Mouse (Mus musculus) kidney, adult 2 months (tissue): Measurements from ENCODE around the gene Asb8. TPM values are rescaled to one million over a fixed set of nuclear protein-coding genes. Genes with fewer than 3 reads are reported as not detected.

Source experiments
- DNase-seq: peaks from one replicate; pipeline ENCODE4 v3.0.0; 2021
- H3K27ac ChIP-seq: fragments of 200-500 bp; 2 replicates; pipeline ENCODE4 v1.5.1; 2012; ENCODE audit warnings: low read depth, low read length, control low read depth, inconsistent platforms; ENCODE audit not compliant: insufficient read depth
- H3K27me3 ChIP-seq: fragments of 200-500 bp; replicated peaks from 2 replicates; pipeline ENCODE4 v1.6.1; 2012; ENCODE audit warnings: mild to moderate bottlenecking, moderate library complexity, low read length, inconsistent platforms; ENCODE audit not compliant: control insufficient read depth, insufficient read depth
- H3K36me3 ChIP-seq: fragments of 200-500 bp; 2 replicates; pipeline ENCODE4 v1.6.1; 2012; ENCODE audit warnings: mild to moderate bottlenecking, moderate library complexity, low read length, inconsistent platforms; ENCODE audit not compliant: control insufficient read depth, insufficient read depth
- H3K4me1 ChIP-seq: fragments of 200-500 bp; 2 replicates; pipeline ENCODE4 v1.6.1; 2011; ENCODE audit warnings: low read length; ENCODE audit not compliant: control insufficient read depth, insufficient read depth
- H3K4me3 ChIP-seq: fragments of 200-500 bp; 2 replicates; pipeline ENCODE4 v1.5.1; 2011; ENCODE audit warnings: mild to moderate bottlenecking, low read depth, low read length, control low read depth; ENCODE audit not compliant: insufficient read depth
- CTCF ChIP-seq: fragments of 200-500 bp; conservative IDR thresholded peaks from 2 replicates; pipeline ENCODE4 v1.5.1; 2011; ENCODE audit warnings: low read depth, mild to moderate bottlenecking, control low read depth, low read length, moderate library complexity, mixed read lengths; ENCODE audit not compliant: insufficient read depth, insufficient read length
- POLR2A ChIP-seq: fragments of 200-500 bp; IDR thresholded peaks from one replicate; pipeline ENCODE4 v1.6.1; 2011; ENCODE audit warnings: low read depth, low read length, control low read depth
- WGBS: fragments of 180-500 bp; shearing (Covaris S2); methylation state at CpG from one replicate; pipeline ENCODE4 v1.1.7; 2018; 5-methylcytosine and 5-hydroxymethylcytosine counted together
- polyA plus RNA-seq: library from polyadenylated mRNA; depleted of rRNA; stranded (reverse); fragments of >200 nt; gene quantifications from 2 replicates; pipeline ENCODE4 v1.2.3, GENCODE M21; 2012

The Asb8 gene
- polyA plus RNA-seq, 1 experiment = 46.8 TPM

DNA sequence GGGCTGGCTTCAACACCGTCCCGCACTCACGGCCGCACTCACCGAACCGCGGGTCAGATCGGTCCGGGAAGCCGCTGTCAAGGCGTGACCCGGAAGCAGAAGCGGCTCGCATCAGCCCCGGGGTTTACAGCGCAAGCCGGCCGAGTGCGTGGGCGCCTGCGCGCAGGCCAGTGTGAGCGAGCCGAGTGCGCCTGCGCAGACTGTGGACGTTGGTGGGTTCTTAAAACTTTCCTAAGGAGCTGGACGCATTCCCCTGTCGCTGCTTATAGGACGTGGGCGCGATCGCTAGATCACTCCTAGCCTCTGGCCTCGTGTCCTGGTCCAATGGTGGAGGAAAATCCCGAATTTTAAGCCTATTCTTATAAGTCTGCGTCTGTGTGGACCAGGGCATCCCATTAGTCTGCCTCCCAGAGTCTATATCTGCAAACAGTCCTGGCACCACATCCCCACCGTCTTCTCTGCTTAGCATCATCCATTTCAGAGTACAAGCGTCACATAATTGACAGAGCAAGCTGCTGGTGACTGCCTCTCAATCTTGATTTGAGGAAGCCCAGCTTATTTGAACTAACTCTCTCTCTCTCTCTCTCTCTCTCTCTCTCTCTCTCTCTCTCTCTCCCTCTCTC lies 19.8 kb downstream of the Asb8 start:
- peaks cover 6% of the 10 kb centered on the region; the same call in 1 of the 2 replicates for H3K4me1 ChIP-seq
- peak; percentile 96 for DNase-seq

DNA sequence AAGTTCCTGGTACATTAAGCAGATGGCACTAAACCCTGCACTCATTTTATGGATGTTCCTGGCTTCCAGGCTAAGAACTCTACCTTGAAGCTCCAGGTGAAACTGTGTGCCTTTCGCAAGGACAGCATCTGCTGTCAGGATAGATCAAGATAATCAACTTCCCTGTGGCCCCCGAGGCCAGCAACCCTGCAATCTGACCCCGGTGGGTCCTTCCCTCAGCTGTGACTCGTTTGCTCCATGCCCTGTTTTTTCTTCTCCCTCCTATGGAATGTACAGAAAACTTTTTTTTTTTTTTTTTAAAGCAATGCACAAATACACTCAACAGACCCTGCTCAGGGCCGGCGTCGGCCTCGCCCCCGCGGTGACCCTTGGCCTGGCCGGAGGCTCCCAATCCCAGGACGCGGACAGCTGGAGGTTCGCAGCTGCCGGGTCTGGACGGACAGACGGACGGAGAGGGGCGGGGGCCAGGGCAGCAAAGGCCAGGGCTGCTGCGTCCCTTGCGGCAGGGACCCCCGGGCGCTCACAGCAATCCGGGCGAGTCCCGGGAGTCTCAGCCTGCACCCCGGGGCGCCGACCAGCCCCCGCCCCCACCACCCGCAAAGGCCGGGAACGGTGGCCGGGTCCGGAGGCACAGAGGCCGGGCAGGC lies 20.4 kb downstream of the Asb8 start:
- no peak overlapping the region for H3K27ac ChIP-seq
- no peaks in the 10 kb centered on the region for H3K36me3 ChIP-seq
- peaks cover 7% of the 10 kb centered on the region; the same call in 1 of the 2 replicates for H3K4me1 ChIP-seq
- H3K4me3 ChIP-seq = peak overlapping the region; percentile 81
- H3K27me3 ChIP-seq = no peaks in the 10 kb centered on the region
- WGBS = under 1% methylated on average over 35 of the region's 36 CpGs
- no peak for DNase-seq
- TF ChIP-seq CTCF = no peak
- no peak for TF ChIP-seq POLR2A

More for the DNA sequence above, 19.8 kb downstream of the Asb8 start:
- Histone ChIP-seq H3K36me3 (no peaks in the 10 kb centered on the region), H3K27ac (peak overlapping the region; percentile 44; the same call in 1 of the 2 replicates), H3K27me3 (no peaks in the 10 kb centered on the region), H3K4me3 (peak overlapping the region; percentile 81)
- TF ChIP-seq CTCF (no peak), POLR2A (no peak)
- 1% methylated on average over 38 of the region's 38 CpGs for WGBS

DNA sequence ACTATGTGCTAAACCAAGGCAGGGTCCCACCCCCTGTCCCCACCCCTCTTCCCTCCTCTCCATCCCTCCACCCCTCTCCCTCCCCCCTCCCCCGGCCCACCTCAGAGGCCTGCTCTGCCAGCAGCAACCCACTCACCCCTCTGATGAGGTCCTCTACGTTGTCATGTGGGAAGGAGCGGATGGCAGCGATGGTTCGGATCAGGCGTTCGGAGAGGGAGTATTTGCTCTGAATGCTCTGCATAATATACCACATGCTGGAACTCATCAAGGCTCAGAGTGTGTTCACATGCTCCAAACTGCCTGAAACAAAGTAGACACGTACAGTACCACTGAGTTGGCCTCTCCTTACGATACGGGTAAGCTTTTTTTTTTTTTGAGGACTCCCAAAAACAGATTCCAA lies 22.9 kb downstream of the Asb8 start:
- no peak overlapping the region for H3K27ac ChIP-seq
- no peak for DNase-seq
- no peaks in the 10 kb centered on the region for H3K36me3 ChIP-seq
- TF ChIP-seq POLR2A (no peak), CTCF (no peak)
- no peak overlapping the region for H3K4me3 ChIP-seq
- no peaks in the 10 kb centered on the region for H3K27me3 ChIP-seq
- peaks cover 9% of the 10 kb centered on the region; the same call in 1 of the 2 replicates for H3K4me1 ChIP-seq
- 86% methylated on average over 10 of the region's 10 CpGs for WGBS

GRCm38 (mm10) chr15:98140809-98141208 lies 24.6 kb downstream of the Asb8 start:
- TF ChIP-seq POLR2A (no peak), CTCF (no peak)
- no peak for DNase-seq
- H3K27ac ChIP-seq = no peak overlapping the region
- 71% methylated on average over 5 of the region's 5 CpGs for WGBS
- no peaks in the 10 kb centered on the region for H3K36me3 ChIP-seq
- peaks cover 8% of the 10 kb centered on the region; the same call in 1 of the 2 replicates for H3K4me1 ChIP-seq
- no peaks in the 10 kb centered on the region for H3K27me3 ChIP-seq
- no peak overlapping the region for H3K4me3 ChIP-seq

DNA sequence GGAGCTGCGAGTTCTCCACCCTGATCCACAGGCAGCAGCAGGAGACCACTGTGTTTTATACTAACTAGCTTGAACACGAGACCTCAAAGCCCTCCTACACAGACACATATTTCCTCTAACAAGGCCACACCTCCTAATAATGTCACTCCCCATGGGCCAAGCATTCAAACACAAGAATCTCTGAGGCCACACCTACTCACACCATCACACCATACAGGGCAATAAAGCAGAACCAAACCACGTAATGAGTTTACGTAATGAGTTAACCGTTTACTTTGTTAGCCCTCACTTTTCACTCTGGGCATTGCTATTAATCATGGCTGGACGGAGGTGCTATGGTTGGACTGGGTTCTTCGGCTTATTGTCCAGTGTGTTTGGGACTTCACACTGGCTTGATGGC lies 25.7 kb downstream of the Asb8 start:
- no peaks in the 10 kb centered on the region for H3K36me3 ChIP-seq
- H3K27me3 ChIP-seq = no peaks in the 10 kb centered on the region
- TF ChIP-seq CTCF (no peak), POLR2A (no peak)
- no peak overlapping the region for H3K4me3 ChIP-seq
- no peak for DNase-seq
- H3K27ac ChIP-seq = no peak overlapping the region
- WGBS = 45% methylated on average over 7 of the region's 7 CpGs
- peaks cover 6% of the 10 kb centered on the region; the same call in 1 of the 2 replicates for H3K4me1 ChIP-seq

- Histone ChIP-seq H3K27me3 (no peaks in the 10 kb centered on the region), H3K4me1 (0 out of 2 replicates have a peak, but pooled peaks cover 3% of the 10 kb centered on the region), H3K27ac (no peak overlapping the region), H3K36me3 (no peaks in the 10 kb centered on the region), H3K4me3 (no peak overlapping the region)
- 84% methylated on average over 9 of the region's 9 CpGs for WGBS
- no peak for DNase-seq
- no peak for TF ChIP-seq POLR2A
- TF ChIP-seq CTCF = no peak
Observed at GRCm38 (mm10) chr15:98136871-98137270, 28.6 kb downstream of the Asb8 start.

DNA sequence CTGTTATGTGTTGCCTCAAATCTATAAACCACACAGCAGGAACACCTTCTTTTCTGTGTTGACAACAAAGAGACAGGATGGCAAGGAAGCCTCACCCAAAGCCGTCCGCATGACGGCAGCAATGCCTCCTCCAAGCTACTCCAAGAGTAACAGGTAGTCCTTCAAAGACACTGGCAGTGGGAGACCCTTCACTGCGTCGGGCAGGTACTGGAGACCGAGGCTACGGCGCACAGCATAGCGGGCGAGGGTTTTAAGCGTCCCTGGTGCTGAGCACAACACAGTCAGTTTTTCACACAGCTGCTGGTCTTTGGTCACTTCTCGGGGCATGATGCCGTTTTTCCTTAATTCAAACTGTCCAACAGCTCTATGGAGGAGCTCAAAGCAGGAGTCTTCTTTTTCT lies 29.8 kb downstream of the Asb8 start:
- no peaks in the 10 kb centered on the region for H3K36me3 ChIP-seq
- H3K4me3 ChIP-seq = no peak overlapping the region
- H3K27me3 ChIP-seq = no peaks in the 10 kb centered on the region
- no peak for DNase-seq
- WGBS = 94% methylated on average over 13 of the region's 13 CpGs
- H3K27ac ChIP-seq = no peak overlapping the region
- TF ChIP-seq POLR2A (no peak), CTCF (no peak)
- 0 out of 2 replicates have a peak, but pooled peaks cover 3% of the 10 kb centered on the region for H3K4me1 ChIP-seq
